Comparison of ENCODE assay signal across 14 mouse cellular contexts in genomic region chr6:51696396-51696795, GRCm38 (mm10).
"Had no signal": no experiment of that assay in that cellular context is flagged by ENCODE, and none has a peak within 500 bp of the region (broad histone marks: within the 10 kb centered on the region; RNA-seq: fewer than 3 reads in every experiment).

No protein-coding gene starts in this region.

- H3K27ac ChIP-seq: neural tube, embryonic 15.5 days; stomach, embryonic 15.5 days; stomach, postnatal 0 days had no signal

- H3K4me3 ChIP-seq: neural tube, embryonic 15.5 days; stomach, embryonic 15.5 days had no signal

- H3K9ac ChIP-seq: neural tube, embryonic 15.5 days; stomach, embryonic 15.5 days had no signal

- DNase-seq: right cerebral cortex, adult 18-20 months; right cerebral cortex, postnatal 14 days; right cerebral cortex, postnatal 25 days; right cerebral cortex, postnatal 4 days; spleen, adult 18-20 months; thymus, adult 18-20 months; thymus, adult 2 months; thymus, postnatal 14 days; thymus, postnatal 25 days; thymus, postnatal 36 days; thymus, postnatal 4 days had no signal

- H3K36me3 ChIP-seq: neural tube, embryonic 15.5 days; stomach, embryonic 15.5 days had no signal

- H3K4me2 ChIP-seq: neural tube, embryonic 15.5 days; stomach, embryonic 15.5 days had no signal

- H3K27me3 ChIP-seq: neural tube, embryonic 15.5 days; stomach, embryonic 15.5 days had no signal

- H3K9me3 ChIP-seq: neural tube, embryonic 15.5 days; stomach, embryonic 15.5 days had no signal

- H3K4me1 ChIP-seq: stomach, embryonic 15.5 days had no signal
